Mouse (Mus musculus) spleen, embryonic (tissue): ENCODE data around the gene Cyb5r1.

ENCODE experiments used
- CTCF ChIA-PET: fragments of 350-600 bp; sonication (Branson Sonifier 250); formaldehyde crosslinking; loops from one replicate; lab custom pipeline; 2022; lab: Charles Lee

Cyb5r1 gene

DNA sequence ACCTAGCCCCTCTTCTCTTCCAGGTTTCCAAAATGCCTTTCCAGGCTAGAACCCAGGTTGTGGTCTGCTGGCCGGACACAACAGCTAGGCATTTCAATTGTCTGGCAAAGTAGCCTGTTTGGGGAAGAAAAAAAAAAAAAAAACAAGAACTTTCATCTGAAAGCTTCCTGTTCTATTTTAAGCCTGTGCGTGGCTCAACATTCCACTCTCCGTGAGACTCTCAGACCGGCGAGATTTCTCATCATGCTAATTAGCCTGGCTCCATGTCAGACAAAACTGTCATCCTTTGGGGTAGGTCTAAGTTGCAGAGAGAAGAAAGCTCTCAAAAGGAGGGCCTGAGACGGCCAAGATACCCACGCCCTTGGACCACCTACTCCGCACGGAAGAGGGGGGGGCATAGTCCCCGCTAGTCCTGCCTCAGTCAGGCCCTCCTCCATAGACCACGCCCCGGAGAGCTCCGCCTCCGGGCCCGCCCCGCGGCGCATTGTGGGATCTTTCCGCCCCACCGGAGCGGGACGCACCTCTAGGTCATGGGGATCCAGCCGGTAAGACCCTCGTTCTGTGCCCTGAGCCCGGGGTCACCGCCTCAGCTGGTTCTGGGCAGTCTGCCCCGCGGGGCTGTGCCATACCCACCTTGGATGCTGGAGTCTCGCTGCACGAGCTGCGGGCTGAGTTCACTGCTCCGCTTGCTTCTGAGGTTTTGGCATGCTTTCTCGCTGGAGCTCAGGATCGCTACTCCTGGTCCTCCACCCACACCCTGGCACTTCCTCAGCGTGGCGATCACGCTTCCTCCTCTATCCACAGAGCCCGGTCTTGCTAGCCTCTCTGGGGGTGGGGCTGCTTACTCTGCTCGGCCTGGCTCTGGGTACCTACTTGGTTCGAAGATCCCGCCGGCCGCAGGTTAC is at the start of gene Cyb5r1:
Gene Cyb5r1 (plus strand): TSS at position 51 of the 905 bp plus-strand sequence.
- CTCF ChIA-PET = interaction anchor here (0.6 kb wide), 1 partner anchor 18 kb away, joined by 3 read pairs; no protein-coding TSS in a partner anchor

DNA sequence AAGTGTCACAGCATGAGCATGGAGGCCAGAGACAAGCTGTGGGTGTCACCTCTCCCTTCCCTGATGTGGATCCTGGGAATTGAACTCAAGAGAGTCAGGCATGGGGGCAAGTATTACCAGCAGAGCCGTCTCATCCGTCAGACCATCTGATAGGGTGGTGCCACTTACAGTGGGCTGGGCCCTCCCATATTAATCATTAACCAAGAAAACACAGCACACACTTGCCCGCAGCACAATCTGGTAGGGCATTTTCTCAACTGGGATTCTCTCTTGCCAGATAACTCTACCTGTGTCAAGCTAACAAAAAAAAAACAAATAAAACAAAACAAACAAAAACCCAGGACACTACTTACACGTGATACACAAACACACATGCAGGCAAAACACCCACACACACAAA is 47.9 kb upstream of the Cyb5r1 start:
- CTCF ChIA-PET = interaction anchor here (0.6 kb wide), 1 partner anchor 9 kb away, joined by 3 read pairs; no protein-coding TSS in a partner anchor

DNA sequence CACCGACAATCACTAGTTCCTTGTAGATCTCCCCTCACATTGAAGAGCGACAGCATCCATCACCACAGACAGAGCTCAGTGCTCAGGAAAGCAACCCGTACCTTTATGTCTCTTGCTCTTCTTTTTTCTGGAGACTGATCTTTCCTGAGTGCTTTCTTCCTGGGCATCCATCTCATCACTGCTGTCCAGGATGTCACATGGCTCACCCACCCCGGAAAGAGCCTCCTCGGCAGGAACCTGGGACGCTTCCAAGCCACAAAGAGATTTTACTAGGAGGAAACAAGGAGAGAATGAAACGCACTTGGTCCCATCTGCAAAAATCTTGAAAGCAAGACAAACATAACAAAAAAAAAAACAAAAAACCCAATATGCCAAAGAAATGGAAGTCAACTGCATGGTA is 44.7 kb upstream of the Cyb5r1 start:
- CTCF ChIA-PET = interaction anchor here (0.5 kb wide), 1 partner anchor 242 kb away, joined by 7 read pairs; no protein-coding TSS in a partner anchor

DNA sequence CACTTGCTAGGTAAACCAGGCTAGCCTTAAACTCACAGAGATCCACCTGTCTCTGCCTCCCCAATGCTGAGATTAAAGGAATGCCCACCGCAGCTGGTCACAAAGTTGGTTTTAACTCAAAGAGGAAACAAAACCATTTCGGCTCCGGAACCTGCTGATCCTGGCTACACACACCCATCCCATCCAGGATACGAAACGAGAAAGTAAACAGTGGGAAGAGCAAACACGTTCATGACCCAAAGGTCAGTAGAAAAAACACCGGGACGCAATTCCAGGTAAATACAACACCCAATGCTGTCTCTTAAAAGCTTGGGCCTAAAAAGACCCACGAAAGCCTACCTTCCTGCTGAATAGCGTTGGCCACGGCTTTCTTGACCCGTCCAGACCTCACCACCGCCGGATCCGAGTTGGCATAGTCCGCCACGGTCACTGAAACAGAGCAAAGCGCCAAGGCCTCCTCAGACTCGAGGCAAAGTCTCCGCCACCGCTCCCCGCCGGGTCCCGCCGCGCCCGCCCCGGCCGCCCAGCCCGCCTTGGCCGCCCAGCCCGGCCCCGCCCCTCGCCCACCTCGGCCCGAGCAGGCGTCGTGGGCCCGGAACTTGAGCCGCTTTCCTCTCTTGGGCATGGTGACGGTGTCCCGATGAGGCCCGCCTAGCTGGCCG is 44.0 kb upstream of the Cyb5r1 start:
- CTCF ChIA-PET = interaction anchor here (0.5 kb wide), 1 partner anchor 242 kb away, joined by 7 read pairs; no protein-coding TSS in a partner anchor

DNA sequence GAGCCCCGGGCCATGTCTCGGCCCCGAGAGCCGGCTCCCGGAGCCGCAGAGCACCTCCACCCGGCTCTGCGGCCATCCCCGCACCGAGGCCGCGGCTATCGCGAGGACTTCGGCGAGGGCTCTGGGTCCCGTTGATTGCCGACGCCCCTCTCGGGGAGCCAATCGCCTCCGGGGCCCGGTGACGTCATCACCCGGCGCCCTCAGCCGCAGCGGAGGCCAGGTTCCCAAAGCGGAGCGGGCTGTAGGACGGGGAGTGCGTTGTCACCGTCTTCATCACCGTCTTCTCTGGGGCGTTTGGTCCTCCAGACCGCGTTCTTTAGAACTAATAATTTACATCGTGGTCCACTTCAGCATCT is 43.5 kb upstream of the Cyb5r1 start, which contains the start of gene Tmem183a:
Gene Tmem183a (minus strand): TSS at position 123 of the 356 bp plus-strand sequence.
- CTCF ChIA-PET = interaction anchor here (0.6 kb wide), 1 partner anchor 945 kb away, joined by 5 read pairs; no protein-coding TSS in a partner anchor

DNA sequence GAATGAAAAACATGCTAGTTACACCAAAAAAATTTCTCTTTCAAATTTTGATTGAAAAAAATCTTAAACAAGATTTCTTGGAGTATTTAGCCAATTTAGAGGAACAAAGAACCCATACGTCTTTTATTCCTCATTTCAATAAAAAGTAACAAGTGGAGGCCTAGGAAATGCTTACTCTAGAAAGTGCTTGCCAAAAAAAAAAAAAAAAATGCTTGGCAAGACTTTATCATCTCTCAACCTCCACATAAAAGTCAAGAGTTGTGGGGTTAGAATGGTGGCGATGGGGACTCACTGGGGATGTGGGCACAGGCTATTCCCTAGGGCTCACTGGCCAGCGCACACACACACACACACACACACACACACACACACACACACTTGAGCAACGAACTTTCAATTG is 42.2 kb upstream of the Cyb5r1 start:
- CTCF ChIA-PET = no interaction called here

DNA sequence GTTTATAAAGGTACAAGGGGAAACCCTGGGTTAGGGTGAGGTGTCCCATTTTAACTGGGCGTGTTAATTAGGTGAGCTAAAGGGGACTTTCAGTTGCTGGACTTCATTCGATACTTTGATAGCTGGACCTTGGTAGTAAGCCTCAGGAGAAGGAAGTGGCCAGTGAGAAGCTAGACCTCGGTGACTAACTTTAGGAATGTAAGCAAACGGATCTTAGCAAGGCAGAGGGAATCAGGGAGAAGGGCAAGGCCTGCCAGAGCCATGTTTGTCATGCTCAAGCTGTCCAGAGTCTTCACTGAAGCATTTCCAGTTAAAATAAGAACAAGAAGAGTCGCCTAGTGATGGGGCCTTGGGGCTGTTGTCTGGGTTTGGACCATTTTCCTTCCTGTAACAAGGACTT is 39.9 kb upstream of the Cyb5r1 start:
- CTCF ChIA-PET = no interaction called here

DNA sequence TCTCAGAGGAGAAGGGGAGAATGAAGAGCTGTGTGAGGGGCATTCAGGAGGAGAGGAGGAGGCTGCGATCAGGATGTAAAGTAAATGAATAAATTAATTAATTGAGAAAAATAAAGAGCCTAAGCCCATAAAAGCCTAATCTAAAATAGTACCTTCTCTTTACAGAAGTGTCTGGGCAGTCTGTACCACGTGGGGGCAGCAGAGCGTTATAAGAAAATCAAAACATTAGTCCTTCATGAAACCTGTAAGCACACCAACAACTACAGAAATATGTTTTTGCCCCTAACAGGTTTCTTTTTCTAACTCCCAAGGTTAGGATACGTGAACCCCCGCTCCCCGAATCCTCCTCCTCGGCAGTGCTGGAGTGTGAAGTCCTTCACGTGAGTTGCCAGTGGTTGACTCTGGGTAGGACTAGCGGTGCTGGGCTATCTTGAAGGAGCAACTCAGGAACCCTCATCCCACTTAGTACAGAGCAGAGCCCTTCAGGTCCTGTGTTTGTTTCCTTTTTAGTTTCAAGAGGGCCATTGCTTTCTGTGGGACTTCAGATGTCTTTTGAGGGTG is 36.5 kb upstream of the Cyb5r1 start:
- CTCF ChIA-PET = interaction anchor here (0.5 to 0.9 kb wide), 2 partner anchors 109 to 199 kb away, joined by 3 read pairs; no protein-coding TSS in a partner anchor

DNA sequence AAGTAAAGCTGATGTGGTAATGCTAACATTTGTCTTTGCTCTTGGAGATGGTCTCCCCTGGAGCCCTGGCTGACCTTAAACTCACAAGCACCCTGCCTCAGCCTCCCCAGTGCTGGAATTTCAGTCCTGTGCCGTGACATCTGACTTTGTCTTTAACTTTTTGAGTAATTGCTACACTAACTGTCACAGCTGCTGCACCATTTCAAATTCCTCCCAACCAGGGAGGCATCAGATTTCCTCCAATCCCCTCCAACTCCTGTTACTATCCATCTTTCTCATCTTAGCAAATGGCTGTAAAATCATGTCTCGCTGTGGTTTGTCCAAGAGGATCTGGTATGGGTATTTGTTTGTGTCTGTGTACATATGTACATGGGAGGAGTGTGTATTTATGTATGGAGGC is 31.2 kb upstream of the Cyb5r1 start:
- CTCF ChIA-PET = no interaction called here

DNA sequence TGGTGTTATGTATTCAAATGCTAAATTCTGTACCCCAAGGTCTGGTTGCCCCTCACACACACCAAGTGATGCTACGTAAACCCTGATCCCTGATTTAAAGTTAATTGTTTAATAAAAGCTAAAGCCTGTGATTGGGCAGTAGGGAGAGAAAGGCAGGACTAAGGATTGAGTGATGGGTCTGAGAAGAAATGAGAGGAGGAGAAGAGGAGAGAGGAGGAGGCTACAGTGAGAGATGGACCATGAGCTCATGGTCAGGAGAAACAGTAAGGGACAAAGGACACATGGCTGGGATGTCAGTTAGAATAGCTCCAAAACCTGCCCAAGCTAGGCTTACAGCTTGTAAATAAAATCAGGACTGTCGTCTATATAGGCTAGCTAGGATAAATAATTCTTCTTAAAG is 24.3 kb upstream of the Cyb5r1 start:
- CTCF ChIA-PET = no interaction called here

DNA sequence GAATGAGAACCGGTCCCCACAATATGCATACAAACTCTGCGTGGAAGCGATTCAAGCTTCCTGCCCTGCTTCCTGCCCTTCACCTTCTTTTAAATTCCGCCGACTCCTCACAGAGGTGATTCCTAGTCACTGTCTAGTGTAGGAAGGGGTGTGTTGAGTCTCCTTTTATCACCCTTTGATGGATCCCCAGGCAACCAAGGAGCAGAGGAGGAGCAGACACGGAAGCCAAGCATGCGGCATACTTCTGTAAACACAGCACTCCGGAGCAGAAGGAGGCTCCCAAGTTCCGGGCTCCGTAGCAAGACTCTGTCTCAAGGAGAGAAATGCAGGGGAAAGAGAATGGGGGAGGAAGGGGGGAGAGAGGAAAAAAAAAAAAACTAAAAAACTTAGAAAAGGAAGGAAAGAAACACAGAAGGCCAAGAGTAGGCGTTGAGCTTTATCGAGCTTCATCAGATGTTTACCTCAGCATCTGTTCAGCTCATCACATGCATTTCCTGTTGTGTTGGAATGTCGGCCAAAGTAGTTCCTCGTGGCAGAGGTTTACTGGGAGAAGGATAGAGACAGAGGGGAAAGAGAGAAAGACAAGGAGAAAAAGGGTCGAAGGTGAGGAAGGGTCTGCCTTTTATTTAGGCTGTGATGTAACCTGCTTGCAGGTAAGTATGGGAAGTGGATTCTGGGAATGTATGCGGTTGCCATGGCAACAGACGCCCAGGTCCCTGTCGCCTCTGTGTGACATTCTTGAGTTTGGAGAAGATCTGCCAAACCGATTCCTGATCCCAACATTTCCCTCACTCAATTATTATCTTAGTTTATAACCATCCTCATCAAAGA is 23.3 kb upstream of the Cyb5r1 start:
- CTCF ChIA-PET = no interaction called here

DNA sequence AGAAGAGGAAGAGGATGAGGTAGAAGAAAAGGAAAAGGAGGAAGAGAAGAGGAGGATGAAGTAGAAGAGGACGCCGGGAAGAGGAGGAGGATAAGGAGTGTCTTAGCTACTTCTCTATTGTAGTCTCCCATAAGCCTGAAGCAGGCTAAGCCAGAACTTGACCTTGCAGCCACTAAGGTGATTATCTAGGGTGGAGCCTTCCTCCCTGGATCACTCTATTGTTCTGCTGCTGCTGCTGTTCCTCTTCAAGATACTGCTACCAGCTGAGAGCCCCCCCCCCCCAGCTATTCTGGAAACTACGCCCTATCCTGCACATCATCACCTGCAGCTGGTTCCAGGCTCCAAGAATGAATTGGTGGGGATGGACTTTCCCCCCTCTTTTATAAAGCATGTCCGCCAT is 20.8 kb upstream of the Cyb5r1 start:
- CTCF ChIA-PET = no interaction called here

DNA sequence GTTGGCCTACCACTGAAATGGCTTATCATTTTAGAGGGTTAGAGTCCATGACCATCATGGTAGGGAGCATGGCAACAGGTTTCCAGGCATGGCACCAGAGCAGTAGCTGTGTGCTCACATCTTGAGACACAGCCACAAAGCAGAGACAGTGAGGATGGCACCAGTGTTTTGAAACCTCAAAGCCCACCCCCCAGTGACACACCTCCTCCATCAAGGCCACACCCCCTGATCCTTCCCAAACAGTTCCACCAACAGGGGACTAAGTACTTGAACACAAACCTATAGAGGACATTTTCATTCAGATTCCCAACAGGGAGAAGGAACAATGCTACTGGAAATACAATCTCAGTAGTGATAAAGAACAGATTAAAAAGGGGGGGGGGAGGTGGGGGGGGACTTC is 20.2 kb upstream of the Cyb5r1 start:
- CTCF ChIA-PET = no interaction called here

DNA sequence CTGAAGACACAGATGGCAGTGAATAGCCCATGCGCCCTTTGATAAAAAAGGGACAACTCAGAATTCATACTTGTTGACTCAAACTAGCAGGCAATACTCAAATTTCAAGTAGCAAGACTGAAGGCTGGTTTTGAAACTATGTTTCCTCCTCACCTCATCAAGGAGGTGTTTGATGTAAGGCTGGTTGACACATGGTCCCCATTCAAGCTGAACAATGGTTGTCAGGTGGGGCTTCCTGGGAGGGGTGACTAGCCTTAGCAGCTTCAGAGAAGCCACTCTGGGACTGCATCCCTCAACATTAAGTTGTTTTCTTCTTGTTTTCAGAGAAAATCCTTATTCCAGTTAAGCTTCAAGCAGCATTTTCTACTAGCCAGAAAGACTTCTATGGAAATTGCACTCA is 19.7 kb upstream of the Cyb5r1 start, which contains the start of gene 4933406M09Rik:
Gene 4933406M09Rik (plus strand): TSS at position 275 of the 400 bp plus-strand sequence.
- CTCF ChIA-PET = no interaction called here

DNA sequence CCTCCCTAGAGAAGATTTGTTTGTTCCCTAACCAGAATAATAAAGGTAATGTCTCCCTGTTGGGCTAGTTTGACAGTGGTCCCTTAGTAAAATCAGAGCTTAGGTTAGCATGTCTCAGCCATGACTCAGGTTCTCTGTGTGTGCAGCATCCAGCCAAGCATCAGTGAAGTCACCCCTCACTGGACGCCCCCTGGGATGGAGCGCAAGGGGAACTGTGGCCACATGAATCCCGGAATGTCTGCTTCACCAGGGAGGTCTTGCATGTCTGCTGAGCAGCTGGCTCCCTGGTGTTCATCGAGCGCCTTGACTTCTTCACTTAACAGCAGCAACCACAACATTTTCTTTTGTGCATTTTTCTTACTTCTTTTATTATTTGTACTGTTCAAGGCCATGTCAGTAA is 11.5 kb upstream of the Cyb5r1 start:
- CTCF ChIA-PET = no interaction called here

DNA sequence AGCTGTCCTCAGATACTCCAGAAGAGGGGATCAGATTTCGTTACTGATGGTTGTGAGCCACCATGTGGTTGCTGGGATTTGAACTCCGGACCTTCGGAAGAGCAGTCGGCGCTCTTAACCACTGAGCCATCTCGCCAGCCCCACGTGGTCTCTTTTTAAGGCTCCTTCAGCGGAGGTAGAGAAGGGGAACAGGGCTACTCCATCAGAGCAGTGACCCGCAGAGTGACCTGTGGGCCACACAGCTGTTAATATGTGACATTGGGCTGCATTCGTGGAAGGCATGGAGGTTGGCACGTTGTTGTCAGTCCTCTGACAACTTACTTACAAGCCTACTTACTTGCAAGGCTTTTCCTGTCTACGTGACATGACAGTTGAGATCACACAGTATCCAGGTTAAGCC is 7.1 kb upstream of the Cyb5r1 start:
- CTCF ChIA-PET = no interaction called here

DNA sequence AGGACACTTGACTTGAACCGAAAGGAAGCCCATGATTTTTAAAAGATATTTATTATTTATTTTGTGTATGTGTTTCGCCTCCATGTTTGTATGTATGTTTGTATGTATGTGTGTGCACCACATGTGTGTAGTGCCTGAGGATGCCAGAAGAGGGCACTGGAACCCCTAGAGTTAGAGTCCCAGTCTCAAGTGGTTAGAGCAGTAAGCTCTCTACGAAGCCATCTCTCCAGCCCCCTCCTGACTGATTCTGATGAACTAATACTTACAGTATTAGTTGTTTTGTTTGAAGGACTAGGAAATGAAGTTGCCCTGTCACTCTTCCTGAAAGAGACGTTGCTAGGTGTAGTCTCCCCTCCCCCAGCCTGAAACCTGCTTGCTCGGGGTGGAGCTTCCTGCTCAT is 5.6 kb upstream of the Cyb5r1 start:
- CTCF ChIA-PET = no interaction called here

DNA sequence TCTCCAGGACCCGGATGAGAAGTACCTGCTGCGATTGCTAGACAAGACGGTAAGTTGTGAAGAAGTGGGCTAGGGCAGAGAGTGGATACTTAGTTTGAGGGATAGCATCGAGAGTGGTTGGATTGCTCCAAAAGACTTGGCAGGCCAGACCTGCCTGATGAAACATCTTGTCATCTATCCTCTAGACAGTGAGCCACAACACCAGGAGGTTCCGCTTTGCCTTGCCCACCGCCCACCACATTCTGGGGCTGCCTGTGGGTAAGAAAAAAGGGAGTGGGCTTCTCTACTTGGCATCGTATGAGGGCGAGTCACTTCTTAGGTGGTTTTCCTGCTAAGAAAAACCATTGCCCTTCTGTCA is 1.0 kb downstream of the Cyb5r1 start:
- CTCF ChIA-PET = no interaction called here

DNA sequence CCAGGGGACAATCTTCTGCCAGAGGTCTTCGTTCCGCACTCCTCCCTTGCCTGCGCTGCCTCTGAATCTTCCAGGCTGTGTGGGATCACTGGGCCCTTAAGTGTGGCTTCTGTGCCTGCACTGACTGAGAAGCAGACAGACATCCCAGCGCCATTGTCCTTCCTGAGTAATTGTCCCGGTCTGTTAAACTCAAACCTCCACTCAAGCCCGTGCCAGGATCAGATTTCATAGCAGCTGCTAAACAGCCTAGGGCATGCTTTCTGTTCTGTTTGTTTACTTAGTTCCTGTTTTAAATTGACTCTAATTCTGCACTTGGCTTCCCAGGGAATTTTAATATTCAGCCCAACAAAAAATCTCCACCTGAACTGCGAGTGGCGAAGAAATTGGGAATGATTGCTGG is 2.7 kb downstream of the Cyb5r1 start:
- CTCF ChIA-PET = no interaction called here

DNA sequence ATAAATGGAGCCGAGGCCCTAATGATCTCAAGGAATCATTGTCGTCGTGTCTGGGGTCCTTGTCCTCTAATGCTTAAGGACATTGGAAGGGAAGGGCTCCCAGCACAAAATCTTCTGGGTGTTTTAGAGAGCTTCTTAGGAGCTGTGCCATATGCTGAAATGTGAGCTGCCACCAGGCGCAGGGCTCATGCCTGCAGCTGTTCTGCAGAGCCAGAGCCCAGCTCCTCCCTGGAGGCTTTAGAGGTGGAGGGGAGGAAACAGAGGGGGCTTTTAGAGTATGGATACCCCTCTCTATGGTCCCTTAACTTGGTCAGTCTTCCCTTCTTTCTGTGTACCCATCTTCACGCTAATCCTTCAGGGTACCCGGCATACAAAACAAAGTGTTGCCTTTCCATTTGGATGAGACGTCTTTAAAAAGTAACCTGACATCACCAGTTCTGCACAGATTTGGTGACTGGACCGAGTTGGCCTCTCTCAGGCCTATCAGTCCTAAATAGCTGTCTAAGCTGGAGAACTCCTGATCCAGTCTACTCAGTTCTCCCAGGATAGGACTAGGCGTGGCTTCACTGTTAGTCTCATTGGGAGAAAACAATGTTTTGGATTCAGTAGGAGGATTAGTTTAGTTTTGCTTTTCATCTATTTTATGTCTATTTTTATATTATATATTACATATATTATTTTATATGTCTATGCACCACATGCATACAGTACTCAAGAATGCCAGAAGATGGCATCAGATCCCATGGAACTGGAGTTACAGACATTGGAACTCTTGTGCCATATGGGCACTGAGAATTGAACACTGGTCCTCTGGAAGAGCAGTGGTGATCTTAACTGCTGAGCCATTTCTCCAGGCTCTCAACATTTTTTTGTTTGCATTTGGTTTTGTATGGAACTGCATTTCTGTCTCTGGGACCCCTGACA is 6.6 kb downstream of the Cyb5r1 start:
- CTCF ChIA-PET = interaction anchor here (0.6 kb wide), 1 partner anchor 760 kb away, joined by 4 read pairs; no protein-coding TSS in a partner anchor
